Mouse (Mus musculus) adrenal gland, postnatal 0 days (tissue): Measurements from ENCODE around the gene Ibsp. TPM values are rescaled to one million over a fixed set of nuclear protein-coding genes. Genes with fewer than 3 reads are reported as not detected.

Source experiments
- microRNA-seq: library from miRNA; unstranded; fragments of <30 nt; microRNA quantifications from one replicate; pipeline ENCODE4, GENCODE M21; 2016; ENCODE audit warnings: borderline replicate concordance; ENCODE audit not compliant: insufficient number of aligned reads
- polyA plus RNA-seq: library from polyadenylated mRNA; unstranded; fragments of >200 nt; fragmentation: Nextera tagmentation; extraction: Ambion mirVana; gene quantifications from 2 replicates; pipeline ENCODE4 v1.2.1, GENCODE M21; 2015

Gene Ibsp
- 0.35 and 1.7 TPM in 2 replicates for polyA plus RNA-seq

DNA sequence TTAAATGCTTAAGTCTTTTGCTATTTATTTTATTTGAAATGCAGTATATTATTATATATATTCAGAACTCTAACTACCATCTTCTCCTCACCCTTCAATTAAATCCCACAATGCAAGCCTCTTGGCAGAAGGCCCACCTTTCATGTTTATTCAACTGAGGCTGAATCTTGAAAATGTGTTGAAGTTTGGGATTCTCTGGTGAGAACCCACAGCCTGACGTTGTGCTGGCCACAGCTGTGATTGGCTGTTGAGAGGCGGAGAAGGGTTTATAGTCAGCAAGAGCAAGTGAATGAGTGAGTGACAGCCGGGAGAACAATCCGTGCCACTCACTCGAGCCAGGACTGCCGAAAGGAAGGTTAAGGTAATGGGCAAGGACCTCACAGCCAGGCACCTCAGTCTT, at the start of gene Ibsp:
TSS of gene Ibsp (plus strand) at position 178 of the 400 bp plus-strand sequence.

DNA sequence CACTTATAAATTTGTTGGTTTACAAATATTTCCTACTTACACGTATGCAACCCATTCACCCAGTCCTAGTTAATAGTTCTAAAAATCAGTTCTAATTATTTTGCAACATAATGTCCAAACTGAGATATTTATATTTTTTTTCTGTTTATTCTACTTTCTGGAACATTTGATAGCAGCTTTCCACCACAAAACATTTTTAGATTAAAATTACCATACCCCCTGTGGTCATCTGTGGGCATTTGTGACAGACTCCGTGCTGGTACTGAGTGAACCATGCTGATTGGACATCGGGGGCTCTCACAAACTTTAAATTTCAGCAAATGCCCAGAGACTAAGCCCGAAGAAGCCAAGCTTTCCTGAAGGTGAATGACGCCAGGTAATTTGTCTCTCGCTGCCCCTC, 26.1 kb downstream of the Ibsp start, which contains the start of gene Mepe:
TSS of gene Mepe (plus strand) at position 301 of the 400 bp plus-strand sequence.

Small RNAs within 50 kb of the gene (microRNA-seq; reads per million reads assigned to microRNA genes)
- gene Gm23616, result not detected

Other genes starting within 250 kb of the Ibsp start
- gene Gm17660, start 221.6 kb upstream of the Ibsp start, polyA plus RNA-seq, result not detected in 2 replicates
- gene Sparcl1, start 185.4 kb upstream of the Ibsp start, polyA plus RNA-seq, result 69.5 and 70.5 TPM in 2 replicates
- gene Dspp, start 128.5 kb upstream of the Ibsp start, polyA plus RNA-seq, result 0.07 TPM in 1 of 2 replicates, not detected in the other
- 0.25 and 0.48 TPM in 2 replicates for gene Dmp1, start 96.6 kb upstream of the Ibsp start, polyA plus RNA-seq
- gene Mepe, start 26.2 kb downstream of the Ibsp start, polyA plus RNA-seq, result not detected in 2 replicates
- 10.6 and 17.3 TPM in 2 replicates for gene Spp1, start 135.9 kb downstream of the Ibsp start, polyA plus RNA-seq
- gene Pkd2, start 160.3 kb downstream of the Ibsp start, polyA plus RNA-seq, result 7.9 and 9.3 TPM in 2 replicates
- 6.1 and 7.8 TPM in 2 replicates for gene BC005561, start 209.2 kb downstream of the Ibsp start, polyA plus RNA-seq